Mouse (Mus musculus): Measurements from ENCODE around the gene Gtsf1.
"Not testable (repeated sequence)": the region's sequence is repeated elsewhere in the genome, so short reads cannot be mapped to it uniquely, and the experiment has no call there.

The Gtsf1 gene

GRCm38 (mm10) chr15:103430241-103430640 is at the start of gene Gtsf1:
Gtsf1 (minus strand) TSS chr15:103430470.
- no peak for DNase-seq

- no peak for DNase-seq
Measured at GRCm38 (mm10) chr15:103479080-103479606, 48.9 kb upstream of the Gtsf1 start.

GRCm38 (mm10) chr15:103473769-103474168 is 43.5 kb upstream of the Gtsf1 start:
- DNase-seq, result no peak

- no peak for DNase-seq
Measured at GRCm38 (mm10) chr15:103473182-103473581, 42.9 kb upstream of the Gtsf1 start.

GRCm38 (mm10) chr15:103472265-103472664 is 42.0 kb upstream of the Gtsf1 start:
- DNase-seq, result no peak

GRCm38 (mm10) chr15:103471488-103472194 is 41.4 kb upstream of the Gtsf1 start:
- DNase-seq, result no peak

GRCm38 (mm10) chr15:103462539-103463261 is 32.4 kb upstream of the Gtsf1 start:
- peak; percentile 63 for DNase-seq

- DNase-seq, result no peak
Measured at GRCm38 (mm10) chr15:103454449-103454848, 24.2 kb upstream of the Gtsf1 start.

GRCm38 (mm10) chr15:103453551-103454218 is 23.4 kb upstream of the Gtsf1 start, which contains the start of gene Nckap1l:
Nckap1l (plus strand) TSS chr15:103453794.
- peak; percentile 88 for DNase-seq

GRCm38 (mm10) chr15:103448369-103448768 is 18.1 kb upstream of the Gtsf1 start, which contains the start of gene Gtsf2:
Gtsf2 (minus strand) TSS chr15:103448469.
- DNase-seq, result no peak

GRCm38 (mm10) chr15:103445966-103446365 is 15.7 kb upstream of the Gtsf1 start:
- not testable (repeated sequence) for DNase-seq

- DNase-seq, result no peak
Measured at GRCm38 (mm10) chr15:103427017-103427416, 3.3 kb downstream of the Gtsf1 start.

- not testable (repeated sequence) for DNase-seq
Measured at GRCm38 (mm10) chr15:103405586-103405985, 24.7 kb downstream of the Gtsf1 start.

- DNase-seq, result no peak
Measured at GRCm38 (mm10) chr15:103401361-103401760, 28.9 kb downstream of the Gtsf1 start.

GRCm38 (mm10) chr15:103393577-103393976 is 36.7 kb downstream of the Gtsf1 start:
- DNase-seq, result no peak

GRCm38 (mm10) chr15:103388556-103389145 is 41.6 kb downstream of the Gtsf1 start:
- no peak for DNase-seq

- DNase-seq, result no peak
Measured at GRCm38 (mm10) chr15:103383771-103384488, 46.3 kb downstream of the Gtsf1 start.

- DNase-seq, result no peak
Measured at GRCm38 (mm10) chr15:103382795-103383406, 47.4 kb downstream of the Gtsf1 start.

- peak; percentile 44 for DNase-seq
Measured at GRCm38 (mm10) chr15:103382075-103382474, 48.2 kb downstream of the Gtsf1 start.

GRCm38 (mm10) chr15:103378665-103379356 is 51.5 kb downstream of the Gtsf1 start:
- DNase-seq, result no peak

All from layer of hippocampus, adult 9-11 months (tissue).